Mouse (Mus musculus) gastrocnemius, postnatal 4 days (tissue): ENCODE measurements around the gene Atp2b2. TPM values are rescaled to one million over a fixed set of nuclear protein-coding genes. Genes with fewer than 3 reads are reported as not detected.

Experiments used
- DNase-seq, 2 experiments: peaks; one replicate each; pipeline ENCODE4 v3.0.0; 2021 to 2022; ENCODE audit warnings: low spot score in 2 of 2, mixed read lengths in 2 of 2
- long read RNA-seq, 2 experiments: library from polyadenylated mRNA; stranded (forward); transcript quantifications; one replicate each; pipeline ENCODE4 v2.0.0; 2021
- total RNA-seq, 2 experiments: library from RNA; stranded (reverse); gene quantifications; 2 replicates each; pipeline ENCODE4 v1.2.3; 2021

Atp2b2 gene
- total RNA-seq: under 1 TPM; 0.49 to 0.54 TPM
- long read RNA-seq, experiment 1: 0 reads
- long read RNA-seq, experiment 2: 0 reads

DNA sequence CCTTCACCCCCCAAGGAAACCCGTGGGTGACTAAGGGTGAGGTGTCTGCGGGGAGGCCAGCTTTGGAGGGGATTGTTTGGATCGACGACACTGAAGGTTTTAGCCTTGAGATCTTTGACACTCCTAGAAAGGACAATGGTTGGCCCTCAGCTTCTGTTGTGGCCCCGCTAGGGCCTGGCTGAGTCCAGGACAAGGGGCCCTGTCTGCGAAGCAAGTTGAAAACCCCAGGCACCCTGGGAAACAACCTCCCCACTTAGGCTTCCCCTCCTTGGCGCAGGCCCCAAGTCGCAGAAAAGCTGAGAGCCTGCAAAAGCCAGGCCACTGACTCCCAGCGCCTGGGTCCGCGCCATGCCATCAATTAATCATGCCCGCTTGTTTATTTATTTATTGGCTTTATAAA, at the start of gene Atp2b2:
Gene Atp2b2, minus strand, starts transcription at position 282 of the 400 bp plus-strand sequence.
- no peak for DNase-seq

DNA sequence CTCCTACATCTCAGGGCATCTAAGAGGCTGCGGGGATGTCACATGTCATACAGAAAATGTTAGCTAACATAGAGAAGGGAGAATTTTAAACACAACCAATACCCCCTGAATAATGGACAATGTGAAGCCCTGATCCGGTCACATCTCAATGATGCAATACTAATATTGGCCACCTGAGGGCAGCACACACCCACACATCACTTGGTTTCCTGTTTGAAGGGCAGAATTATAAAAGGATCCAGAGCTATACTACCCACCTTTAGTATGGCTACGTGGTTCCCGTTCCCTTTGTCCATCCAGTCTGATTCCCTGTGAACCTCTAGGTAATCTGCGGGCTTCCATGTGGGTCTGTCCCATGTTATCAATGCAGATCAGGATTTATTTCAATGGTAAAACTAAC, 47.2 kb upstream of the Atp2b2 start:
- peak in 1 of 2 experiments; percentile 37 for DNase-seq

DNA sequence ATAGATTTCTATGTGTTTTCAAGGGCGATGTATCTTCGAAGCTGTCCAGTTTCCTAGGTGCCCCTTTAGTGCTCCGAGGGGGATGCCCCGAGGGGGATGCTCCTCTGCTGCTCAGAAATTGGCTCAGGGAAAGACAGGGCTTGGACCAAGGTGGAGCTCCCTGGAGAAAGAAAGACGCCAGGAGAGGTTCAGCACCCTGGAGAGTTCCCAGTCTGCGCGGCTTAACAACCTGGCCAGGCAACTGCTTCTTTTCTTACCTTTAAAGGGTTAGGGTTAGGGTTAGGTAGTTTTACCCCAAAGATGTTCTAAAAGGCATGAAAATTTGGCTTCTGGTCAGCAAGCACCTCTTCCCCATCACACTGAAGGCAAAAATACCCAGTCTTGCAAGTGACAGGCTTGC, 44.7 kb upstream of the Atp2b2 start:
- DNase-seq: no peak

DNA sequence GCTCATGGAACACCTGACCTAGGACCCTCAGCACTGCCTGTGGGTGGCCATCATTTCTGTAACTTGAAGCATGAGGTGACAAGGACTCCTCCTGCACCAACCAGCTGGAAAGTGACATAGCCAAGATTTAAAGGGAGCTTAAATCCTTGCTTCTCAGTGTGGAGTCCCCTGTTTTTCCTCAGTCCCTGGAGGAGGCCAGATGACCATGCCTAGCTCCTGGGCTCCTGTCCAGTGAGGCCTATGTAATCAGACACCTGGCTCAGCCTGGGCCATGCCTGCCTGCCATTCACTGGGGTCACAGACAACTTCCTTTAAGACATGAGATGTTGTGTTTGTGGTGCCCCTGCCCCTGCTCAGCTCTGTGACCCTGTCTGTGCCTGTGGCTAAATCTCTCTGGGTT, 36.1 kb upstream of the Atp2b2 start:
- no peak for DNase-seq

DNA sequence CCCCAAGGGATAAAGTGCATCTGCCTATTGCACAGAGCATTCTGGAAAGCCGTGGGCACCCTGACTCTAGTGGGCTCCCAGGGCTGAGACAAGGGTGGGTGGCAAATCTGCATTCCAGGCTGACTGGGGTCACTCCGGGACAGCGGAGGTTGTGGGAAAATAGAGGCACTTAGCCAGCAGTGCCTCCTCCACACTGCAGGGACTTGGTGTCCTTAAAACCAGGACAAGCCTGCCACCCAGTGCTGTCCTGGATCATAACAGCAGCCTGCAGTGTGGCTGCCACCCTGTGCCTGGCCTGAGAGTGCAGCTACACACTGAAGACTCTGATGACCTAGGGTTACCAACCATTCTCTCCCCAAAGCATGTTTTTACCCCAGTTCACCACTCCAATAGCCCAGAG, 34.1 kb upstream of the Atp2b2 start:
- DNase-seq: no peak

DNA sequence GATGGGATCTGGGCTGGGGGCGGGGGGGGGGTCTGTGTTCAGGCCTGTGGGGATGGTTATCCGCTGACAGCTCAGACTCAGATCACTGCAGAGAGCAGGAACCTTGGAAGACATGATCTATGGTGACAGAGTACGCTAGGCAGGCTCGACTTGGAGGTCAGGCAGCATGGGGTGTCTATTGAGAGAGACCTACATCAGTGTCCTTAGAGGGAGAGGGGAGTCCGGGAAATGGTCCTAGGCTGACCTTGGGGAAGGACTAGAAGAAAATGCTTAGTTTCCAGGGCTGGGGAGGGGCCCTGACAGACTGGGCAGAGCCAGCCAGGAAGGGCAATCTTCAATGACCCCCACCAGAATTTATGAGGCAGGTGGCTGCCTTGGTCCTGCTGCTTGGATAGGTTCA, 33.6 kb upstream of the Atp2b2 start:
- no peak for DNase-seq

DNA sequence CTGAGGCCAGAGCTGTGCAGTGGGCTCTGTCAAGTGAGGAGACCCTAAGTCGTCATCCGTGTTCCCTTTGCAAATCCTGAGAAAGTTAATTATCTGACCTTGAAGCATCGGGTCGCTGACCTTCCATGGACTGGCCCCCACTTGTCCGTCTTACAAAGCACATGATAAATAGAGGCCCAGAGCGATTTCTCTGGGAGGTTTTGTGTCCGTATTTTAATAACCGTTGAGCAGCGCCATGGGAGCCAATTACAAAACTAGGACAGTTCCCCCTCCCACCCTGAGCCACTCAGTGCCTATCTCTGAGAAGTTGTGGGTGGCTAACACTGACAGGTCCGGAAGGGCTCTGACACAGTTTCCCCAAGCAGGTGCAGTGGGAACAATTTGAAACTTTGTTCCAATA, 32.5 kb upstream of the Atp2b2 start:
- no peak for DNase-seq

DNA sequence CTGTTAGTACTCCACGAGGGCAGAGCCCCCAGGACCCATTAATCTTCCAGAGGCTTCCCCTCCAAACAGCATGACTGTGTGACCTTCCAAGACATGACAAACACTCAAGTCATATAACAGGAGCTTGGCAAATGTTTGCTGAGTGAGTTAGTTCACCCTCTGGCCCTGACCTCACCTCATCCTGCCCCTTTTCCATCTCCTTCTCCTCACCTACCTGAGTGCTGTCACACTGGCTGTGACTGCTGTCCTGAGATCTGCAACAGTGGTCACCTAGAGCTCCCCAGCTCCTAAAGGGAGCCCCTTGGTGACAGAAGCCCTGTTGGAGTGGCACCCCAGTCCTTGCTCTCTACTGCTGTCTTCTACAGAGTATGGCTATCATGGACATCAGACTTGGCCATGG, 31.8 kb upstream of the Atp2b2 start:
- no peak for DNase-seq

DNA sequence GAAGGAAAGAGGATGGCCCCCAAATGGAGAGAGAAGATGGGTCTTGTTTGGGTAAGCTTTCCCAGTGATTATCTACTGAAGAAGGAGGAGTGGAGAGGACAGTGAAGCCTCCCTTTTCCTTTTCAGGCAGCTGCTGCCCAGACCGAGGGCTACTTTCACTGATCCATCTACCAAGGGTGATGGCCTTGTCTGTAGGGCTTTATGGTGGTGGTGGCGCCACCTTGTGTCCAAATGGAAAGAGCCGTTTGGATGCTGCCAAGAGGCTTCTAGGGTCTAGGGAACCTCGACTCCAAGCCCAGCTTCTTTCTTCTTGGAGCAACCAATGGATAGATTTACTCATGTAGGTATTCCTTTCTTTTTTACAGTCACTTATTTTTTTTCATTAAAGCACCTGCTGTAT, 29.2 kb upstream of the Atp2b2 start:
- peak in 1 of 2 experiments; percentile 42 for DNase-seq

DNA sequence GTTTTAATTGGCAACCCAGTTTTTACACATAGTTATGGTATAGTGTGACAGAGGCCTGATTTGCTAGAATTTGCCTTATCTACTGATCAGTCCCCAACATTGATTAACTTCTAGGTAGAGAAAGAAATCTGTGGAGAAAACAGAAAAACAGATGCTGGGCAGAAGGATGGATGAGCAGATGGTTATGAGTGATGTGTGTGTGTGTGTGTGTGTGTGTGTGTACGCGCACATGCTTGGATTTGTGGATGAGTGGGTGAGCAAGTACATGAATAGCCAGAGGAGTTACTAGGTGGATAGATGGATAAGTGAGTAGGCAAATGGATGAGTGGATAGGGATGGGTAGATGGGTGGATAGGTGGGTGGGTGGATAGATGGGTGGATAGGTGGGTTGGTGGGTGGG, 20.7 kb upstream of the Atp2b2 start:
- DNase-seq: no peak

DNA sequence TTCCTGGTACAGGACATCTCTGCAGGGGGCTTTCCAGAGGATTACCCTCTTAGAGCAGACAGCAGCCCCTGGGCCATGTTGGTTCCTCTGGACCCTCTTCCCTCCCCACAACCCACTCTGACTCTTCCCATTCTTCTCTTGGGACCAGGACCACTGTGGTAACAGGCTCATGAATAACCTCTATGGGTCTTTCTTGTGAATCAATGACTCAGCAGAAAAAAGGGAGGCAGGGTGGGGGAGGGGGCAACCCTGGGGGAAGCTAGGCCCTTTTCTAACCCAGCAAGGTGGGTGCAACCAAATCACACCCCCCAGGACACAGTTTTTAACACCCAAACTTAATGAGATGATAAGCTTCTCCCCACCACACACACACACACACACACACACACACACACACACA, 20.3 kb upstream of the Atp2b2 start:
- DNase-seq: no peak

DNA sequence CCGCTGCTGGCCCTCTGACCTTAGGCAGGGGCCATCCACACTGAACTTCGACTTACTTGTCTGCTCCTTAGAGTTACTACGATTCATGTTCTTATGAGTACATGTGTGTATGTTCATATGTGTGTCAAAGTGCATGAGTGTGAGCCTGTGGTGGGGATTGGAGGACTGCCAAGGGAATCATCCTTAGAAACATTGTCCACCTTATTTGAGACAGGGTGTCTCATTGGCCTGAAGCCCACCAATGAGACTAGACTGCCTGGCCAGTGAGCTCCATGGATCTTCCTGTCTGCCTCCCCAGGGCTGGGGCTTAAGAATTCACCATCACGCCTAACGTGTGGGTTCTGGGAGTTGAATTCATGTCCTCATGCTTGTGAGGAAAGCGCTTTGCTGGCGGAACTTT, 16.8 kb upstream of the Atp2b2 start:
- no peak for DNase-seq

DNA sequence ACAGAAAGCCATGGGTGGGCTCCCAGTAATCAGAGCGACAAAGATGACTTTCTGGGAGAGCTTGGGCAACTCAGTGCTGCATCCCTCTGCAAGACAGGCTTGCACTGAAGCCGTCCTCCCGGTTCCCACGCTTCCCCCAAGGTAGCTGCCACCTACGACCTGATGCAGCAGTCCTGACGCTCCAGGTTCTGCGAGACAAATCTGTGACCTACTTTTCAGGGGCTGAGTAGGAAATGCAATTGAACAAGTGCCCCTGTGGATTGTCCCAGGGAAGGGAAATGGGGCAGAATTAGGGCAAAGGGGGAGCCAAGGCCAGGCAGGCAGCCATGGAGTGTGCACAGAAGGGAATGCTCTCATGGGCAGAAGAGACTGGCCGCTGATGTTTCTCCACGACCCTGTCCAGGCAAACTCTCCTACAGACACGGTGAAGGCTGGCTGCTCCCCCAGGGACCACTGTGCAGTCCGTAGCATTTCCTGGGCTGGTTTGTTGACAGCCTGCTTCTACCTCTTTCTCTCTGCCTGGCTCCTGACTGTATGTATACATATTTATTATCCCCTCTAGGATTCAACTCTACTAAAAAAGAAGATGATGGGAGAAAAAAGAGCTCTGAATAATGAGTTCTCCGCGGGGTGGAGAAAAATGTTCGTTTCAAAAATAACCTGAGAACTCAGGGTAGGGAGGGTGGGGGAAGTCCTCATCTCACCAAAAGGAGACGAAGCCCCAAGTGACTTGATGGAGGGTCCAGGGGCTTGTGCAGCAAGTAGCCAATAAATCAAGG, 15.8 kb upstream of the Atp2b2 start:
- no peak for DNase-seq

DNA sequence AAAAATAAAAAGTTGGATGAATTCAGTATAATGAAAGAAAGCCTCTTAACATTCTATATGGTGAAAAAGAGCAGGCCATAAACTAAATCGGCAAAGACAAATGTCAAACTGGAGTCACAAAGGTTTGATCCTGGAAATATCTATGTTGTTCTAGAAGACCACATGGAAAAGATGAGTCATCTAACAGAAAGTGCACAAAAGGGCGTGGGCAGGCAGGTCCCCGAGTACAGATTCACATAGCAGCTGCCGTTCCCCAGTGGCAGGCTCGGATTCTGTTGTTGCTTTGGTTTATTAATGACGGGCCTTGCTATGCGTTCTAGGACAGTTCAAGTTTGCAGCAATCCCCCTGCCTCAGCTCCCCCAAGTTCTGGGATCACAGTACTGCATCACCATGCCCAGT, 12.9 kb upstream of the Atp2b2 start:
- no peak for DNase-seq

DNA sequence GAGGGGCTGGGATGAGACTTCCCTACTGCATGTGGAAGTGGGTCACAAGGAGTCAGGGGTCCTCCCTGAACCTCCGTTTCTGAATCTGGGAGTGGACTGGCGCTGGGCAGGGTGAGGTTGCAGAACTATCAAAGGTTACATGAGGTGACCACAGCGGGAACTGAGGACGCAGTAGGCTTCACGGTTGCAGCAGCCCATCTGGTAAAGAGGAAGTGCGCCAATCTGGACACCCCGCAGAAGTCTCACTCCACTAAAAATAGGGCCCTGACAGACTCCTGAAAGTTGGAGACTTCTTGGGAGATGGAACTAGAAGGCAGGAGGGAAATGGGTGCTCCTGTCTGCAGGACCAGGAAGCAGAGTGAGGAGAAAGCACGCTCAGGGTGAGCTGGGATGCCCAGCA, 2.5 kb upstream of the Atp2b2 start:
- no peak for DNase-seq

DNA sequence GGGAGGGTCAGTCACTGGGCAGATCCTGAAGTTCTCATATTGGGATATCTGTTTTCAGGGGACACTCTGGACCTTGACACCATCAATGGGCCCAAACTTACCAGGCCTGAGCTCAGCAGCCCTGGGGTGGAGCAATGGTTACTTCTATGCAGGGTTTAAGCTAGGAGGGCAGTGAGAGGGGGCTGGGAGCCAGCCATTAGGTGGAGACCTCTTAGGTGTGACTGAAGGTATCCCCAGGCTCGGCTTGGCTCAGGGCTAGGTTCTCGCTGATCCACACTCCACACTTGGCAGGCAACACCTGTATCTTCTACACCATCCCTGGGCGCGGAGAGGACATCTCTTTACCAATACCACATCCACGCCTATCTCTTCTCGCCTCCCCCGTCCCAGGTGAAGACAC, 423 bp upstream of the Atp2b2 start:
- DNase-seq: no peak

DNA sequence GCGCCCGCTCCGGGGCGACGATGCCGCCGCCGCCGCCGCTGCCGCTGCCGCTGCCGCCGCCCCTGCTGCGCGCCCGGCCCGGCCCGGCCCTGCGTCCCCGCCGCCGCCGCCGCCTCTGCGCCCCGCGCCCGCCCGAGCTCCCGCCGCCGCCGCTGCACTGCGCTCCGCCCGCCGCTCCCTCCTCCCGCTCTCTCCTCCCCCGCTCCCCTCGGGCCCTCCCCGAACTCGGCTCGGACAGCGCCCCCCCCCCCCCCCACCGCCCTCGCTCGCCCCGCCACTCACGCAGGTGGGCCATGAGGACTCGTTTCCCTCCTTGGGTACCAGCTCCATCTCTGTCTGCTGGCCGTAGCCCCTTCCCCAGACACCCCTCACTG, 515 bp downstream of the Atp2b2 start:
- DNase-seq: no peak

DNA sequence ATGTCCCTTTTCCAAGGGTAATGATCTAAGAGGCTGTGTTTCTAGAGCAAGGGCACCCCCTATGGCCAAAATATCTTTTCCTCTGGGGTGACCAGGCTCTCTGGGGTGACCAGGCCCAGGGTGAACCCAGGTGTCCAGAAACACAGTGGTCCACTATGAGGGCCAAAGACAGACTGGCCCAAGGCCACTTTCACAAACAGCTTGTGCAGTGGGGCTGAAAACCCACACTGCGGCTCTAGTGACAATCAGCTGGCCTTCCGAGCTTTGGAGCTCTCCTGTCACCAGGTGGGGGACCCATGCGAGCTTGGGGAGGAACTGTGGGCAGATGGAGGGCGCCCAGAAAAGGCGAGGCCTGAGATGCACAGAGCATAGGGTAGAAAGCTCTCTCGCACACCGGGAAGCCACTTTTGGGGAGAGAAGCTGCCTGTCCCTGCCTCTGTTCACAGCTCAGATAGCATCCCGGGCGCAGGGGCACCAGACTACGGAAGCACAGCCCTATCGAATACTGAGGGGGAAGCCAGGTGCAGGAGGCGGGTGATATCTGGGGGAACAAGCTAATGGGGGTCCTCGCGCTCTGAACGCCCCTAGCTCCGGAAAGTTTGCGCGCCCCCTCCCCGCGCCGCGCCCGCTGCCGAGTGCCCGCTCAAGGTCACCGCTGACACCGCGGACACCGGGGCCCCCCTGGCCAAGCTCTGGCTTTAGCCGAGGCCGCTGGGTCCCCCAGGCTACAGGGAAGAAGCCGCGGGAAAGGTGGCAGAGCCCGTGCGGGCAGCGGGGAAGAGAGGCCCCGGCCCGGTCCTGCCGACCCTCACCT, 1.1 kb downstream of the Atp2b2 start:
- no peak for DNase-seq

DNA sequence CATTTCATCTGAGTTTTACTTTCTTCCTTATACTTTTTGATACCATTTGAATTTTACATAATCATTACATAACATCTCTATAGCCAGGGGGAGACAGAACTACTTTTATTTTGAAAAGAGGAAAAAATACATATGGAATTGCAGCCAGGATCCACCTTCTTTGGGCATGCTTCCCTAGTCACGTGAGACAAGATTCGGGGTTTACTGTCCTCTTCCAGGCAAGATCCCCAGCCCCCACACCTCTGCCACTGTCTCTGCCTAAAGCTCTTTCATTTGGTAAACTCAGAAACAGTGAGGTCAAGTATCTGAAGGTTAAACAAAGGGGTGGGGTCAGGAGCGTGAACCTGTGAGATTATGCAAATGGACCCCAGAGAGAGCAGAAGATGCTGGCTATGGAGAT, 6.7 kb downstream of the Atp2b2 start:
- DNase-seq: no peak

DNA sequence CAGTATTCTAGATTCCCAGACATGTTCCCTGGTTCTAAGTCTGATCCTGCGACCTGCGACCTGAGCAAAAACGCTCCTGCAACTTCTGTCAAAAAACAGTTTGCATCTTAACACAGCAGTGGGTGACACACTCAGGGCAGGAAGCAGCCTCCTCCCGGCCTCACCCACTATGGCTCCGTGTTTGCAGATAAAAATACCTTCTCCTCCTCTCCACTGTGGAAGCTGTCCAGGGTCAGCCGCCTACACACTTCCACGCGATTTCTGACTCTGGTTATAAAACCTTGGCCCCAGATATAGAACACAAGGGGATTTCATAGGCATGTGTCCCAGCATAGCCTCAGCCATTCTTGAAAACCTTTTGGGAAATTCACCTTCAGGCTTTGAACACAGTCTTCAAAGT, 9.6 kb downstream of the Atp2b2 start:
- DNase-seq: no peak

DNA sequence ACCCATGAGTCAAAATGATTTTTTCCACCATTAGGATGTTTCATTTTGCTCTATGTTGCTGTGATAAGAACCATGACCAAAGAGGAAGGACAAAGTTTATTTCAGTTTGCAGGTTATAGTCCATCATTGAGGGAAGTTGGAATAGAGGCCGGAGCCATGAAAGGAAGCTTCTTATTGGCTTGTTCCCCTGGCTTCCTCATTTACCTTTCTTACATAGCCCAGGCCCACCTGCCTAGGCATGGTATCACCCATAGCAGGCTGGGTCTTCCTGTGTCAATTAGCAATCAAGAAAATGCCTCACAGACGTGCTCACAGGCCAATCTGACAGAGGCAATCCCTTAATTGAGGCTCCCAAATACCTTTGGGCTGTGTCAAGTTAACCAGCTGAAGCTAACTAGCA, 18.6 kb downstream of the Atp2b2 start:
- no peak for DNase-seq

DNA sequence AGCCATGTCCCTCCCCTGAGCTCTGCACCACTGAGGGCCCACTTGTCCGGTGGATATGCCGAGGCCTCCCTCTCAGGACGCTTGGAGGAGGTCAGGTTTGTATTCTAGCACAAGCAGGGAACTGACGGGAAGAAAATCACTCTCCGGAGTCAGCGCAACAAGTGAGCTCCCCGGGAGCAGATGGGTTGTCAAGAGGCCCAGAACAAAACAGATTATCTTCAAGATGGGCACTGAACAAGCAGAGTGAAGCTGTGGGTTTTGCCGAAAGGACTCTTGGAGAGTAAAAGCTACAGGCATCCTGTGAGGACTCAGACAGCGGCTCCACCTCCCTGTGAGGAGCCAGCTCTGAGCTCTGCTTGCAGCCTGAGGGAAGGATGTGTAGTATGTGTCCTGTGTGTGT, 20.3 kb downstream of the Atp2b2 start:
- DNase-seq: no peak

DNA sequence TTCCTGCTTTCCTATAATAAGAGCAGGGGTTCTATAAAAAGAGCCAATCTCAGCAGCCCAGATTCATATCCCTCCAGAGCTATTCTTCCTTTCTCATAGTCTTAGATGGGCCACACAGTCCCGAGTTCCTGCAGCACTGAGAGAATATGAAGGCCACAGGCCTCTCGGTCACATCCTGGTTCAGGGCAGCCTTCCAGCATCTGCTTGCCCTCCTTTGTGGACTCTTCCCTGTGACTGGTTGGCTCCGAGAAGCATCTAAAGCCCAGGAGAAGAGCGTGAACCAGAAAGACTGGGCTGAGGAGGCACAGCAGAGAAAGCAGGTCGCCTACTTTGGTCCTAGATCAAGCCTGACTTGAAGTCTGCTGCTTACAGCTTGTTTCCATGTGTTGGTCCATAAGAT, 28.6 kb downstream of the Atp2b2 start:
- DNase-seq: no peak
